ENCODE assay signal across 8 mouse cellular contexts in the genomic region with DNA sequence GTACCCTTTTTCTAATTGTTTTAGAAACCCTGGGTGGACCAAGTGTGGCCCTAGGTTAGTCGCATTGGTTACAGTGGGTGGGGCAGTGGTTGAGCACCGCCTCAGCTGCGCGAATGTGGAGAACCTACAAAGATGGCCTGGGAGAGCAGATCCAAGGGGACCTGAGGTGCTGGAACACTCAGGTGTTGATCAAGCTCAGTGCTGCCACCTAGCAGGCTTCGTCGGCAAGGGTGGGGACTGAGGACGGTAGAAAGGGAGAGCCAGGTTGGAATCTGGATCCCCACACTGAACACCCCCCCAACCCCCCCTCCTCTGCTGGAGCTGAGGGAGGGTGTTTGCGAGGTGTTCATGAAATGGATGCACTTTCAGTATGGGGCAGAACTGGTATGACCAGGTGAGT. TPM values are rescaled to one million over a fixed set of nuclear protein-coding genes. Genes with fewer than 3 reads are reported as not detected.
DNase-seq lines count a peak whose midpoint lies in the region; ATAC-seq lines count a peak whose summit lies in the region.

No protein-coding gene starts in this region.

- H3K27me3 ChIP-seq in hindbrain, embryonic 10.5 days (ENCODE audit: insufficient read depth, poor library complexity, severe bottlenecking), result peaks cover 78% of the 10 kb centered on the region
- H3K27me3 ChIP-seq in hindbrain, embryonic 13.5 days, result peaks cover 43% of the 10 kb centered on the region
- no peaks in the 10 kb centered on the region for H3K27me3 ChIP-seq in stomach, embryonic 16.5 days (ENCODE audit: control insufficient read depth, insufficient read depth, low read length)
- H3K27me3 ChIP-seq in heart, embryonic 12.5 days (replicated peaks), result peaks cover 79% of the 10 kb centered on the region

- no peak for ATAC-seq in hindbrain, embryonic 13.5 days (ENCODE audit: low FRiP score)
- ATAC-seq in stomach, embryonic 16.5 days (ENCODE audit: insufficient read depth, low FRiP score), result 0 out of 2 replicates have a peak, but pooled peaks have one; percentile 3
- ATAC-seq in heart, embryonic 12.5 days (ENCODE audit: insufficient number of reproducible peaks, low FRiP score), result no peak

- peak; percentile 52 for DNase-seq in hindbrain, embryonic 10.5 days (ENCODE audit: low spot score)
- DNase-seq in urinary bladder, postnatal 14 days (ENCODE audit: low spot score), result peak; percentile 56
- DNase-seq in urinary bladder, adult 18-20 months (ENCODE audit: low spot score in 2 of 2), result no peak
- DNase-seq in cerebellum, postnatal 36 days, result peak; percentile 50 to 58
- peak; percentile 78 to 79 for DNase-seq in kidney, postnatal 4 days

- 22% methylated on average over 8 of the region's 8 CpGs for WGBS in hindbrain, embryonic 10.5 days
- WGBS in hindbrain, embryonic 13.5 days, result 28% methylated on average over 8 of the region's 8 CpGs
- 13% methylated on average over 8 of the region's 8 CpGs for WGBS in stomach, embryonic 16.5 days
- 13% methylated on average over 8 of the region's 8 CpGs for WGBS in heart, embryonic 12.5 days

- no peaks in the 10 kb centered on the region for H3K36me3 ChIP-seq in hindbrain, embryonic 10.5 days
- H3K36me3 ChIP-seq in hindbrain, embryonic 13.5 days, result no peaks in the 10 kb centered on the region
- no peaks in the 10 kb centered on the region for H3K36me3 ChIP-seq in stomach, embryonic 16.5 days (ENCODE audit: control insufficient read depth, insufficient read depth, low read length)
- H3K36me3 ChIP-seq in heart, embryonic 12.5 days, result no peaks in the 10 kb centered on the region

- H3K4me1 ChIP-seq in hindbrain, embryonic 10.5 days (replicated peaks), result peaks cover 65% of the 10 kb centered on the region
- H3K4me1 ChIP-seq in hindbrain, embryonic 13.5 days (replicated peaks), result peaks cover 20% of the 10 kb centered on the region
- H3K4me1 ChIP-seq in stomach, embryonic 16.5 days (ENCODE audit: control insufficient read depth, insufficient read depth, low read length), result peaks cover 7% of the 10 kb centered on the region; the same call in 1 of the 2 replicates
- H3K4me1 ChIP-seq in heart, embryonic 12.5 days (replicated peaks), result peaks cover 10% of the 10 kb centered on the region

- no peak overlapping the region for H3K4me2 ChIP-seq in hindbrain, embryonic 13.5 days
- no peak overlapping the region for H3K4me2 ChIP-seq in stomach, embryonic 16.5 days (ENCODE audit: low read depth, low read length)
- H3K4me2 ChIP-seq in heart, embryonic 12.5 days, result no peak overlapping the region

- H3K9me3 ChIP-seq in hindbrain, embryonic 10.5 days, result no peaks in the 10 kb centered on the region
- no peaks in the 10 kb centered on the region for H3K9me3 ChIP-seq in hindbrain, embryonic 13.5 days
- H3K9me3 ChIP-seq in stomach, embryonic 16.5 days (replicated peaks; ENCODE audit: control insufficient read depth, low read length), result no peaks in the 10 kb centered on the region
- no peaks in the 10 kb centered on the region for H3K9me3 ChIP-seq in heart, embryonic 12.5 days (replicated peaks)

- H3K9ac ChIP-seq in hindbrain, embryonic 13.5 days, result no peak overlapping the region
- H3K9ac ChIP-seq in stomach, embryonic 16.5 days (ENCODE audit: low read length), result no peak overlapping the region
- no peak overlapping the region for H3K9ac ChIP-seq in heart, embryonic 12.5 days

- no peak overlapping the region for H3K27ac ChIP-seq in hindbrain, embryonic 10.5 days
- no peak overlapping the region for H3K27ac ChIP-seq in hindbrain, embryonic 13.5 days
- no peak overlapping the region for H3K27ac ChIP-seq in stomach, embryonic 16.5 days (ENCODE audit: low read length)
- no peak overlapping the region for H3K27ac ChIP-seq in heart, embryonic 12.5 days (ENCODE audit: poor library complexity, severe bottlenecking)

- no peak overlapping the region for H3K4me3 ChIP-seq in hindbrain, embryonic 10.5 days
- H3K4me3 ChIP-seq in hindbrain, embryonic 13.5 days, result no peak overlapping the region
- no peak overlapping the region for H3K4me3 ChIP-seq in stomach, embryonic 16.5 days (replicated peaks; ENCODE audit: low read length)
- no peak overlapping the region for H3K4me3 ChIP-seq in heart, embryonic 12.5 days

RNA-seq across cellular contexts. Expression of a gene that starts 22.8 kb away (rescaled TPM):
- 0.07 and 0.15 TPM in 2 replicates for polyA plus RNA-seq in hindbrain, embryonic 10.5 days (2016; fragmentation: Nextera tagmentation; extraction: Ambion mirVana)
- polyA plus RNA-seq in hindbrain, embryonic 13.5 days (2015; fragmentation: Nextera tagmentation; extraction: Ambion mirVana), result 0.09 TPM in 1 of 2 replicates, not detected in the other
- polyA plus RNA-seq in stomach, embryonic 16.5 days (2015; fragmentation: Nextera tagmentation; extraction: Ambion mirVana), result 0.49 and 1.5 TPM in 2 replicates
- polyA plus RNA-seq in heart, embryonic 12.5 days (2016; fragmentation: Nextera tagmentation; extraction: Ambion mirVana), result not detected in 2 replicates

RNA-seq across cellular contexts. Expression of a gene that starts 47.7 kb away (rescaled TPM):
- 319 and 334 TPM in 2 replicates for polyA plus RNA-seq in hindbrain, embryonic 10.5 days (2016; fragmentation: Nextera tagmentation; extraction: Ambion mirVana)
- polyA plus RNA-seq in hindbrain, embryonic 13.5 days (2015; fragmentation: Nextera tagmentation; extraction: Ambion mirVana), result 314 and 317 TPM in 2 replicates
- 211 and 213 TPM in 2 replicates for polyA plus RNA-seq in stomach, embryonic 16.5 days (2015; fragmentation: Nextera tagmentation; extraction: Ambion mirVana)
- 211 and 213 TPM in 2 replicates for polyA plus RNA-seq in heart, embryonic 12.5 days (2016; fragmentation: Nextera tagmentation; extraction: Ambion mirVana)

Comparison
In these comparisons a context has a peak if more than half of its experiments do, and no peak if none do; other contexts are left out.
1. DNase-seq: peak in hindbrain, embryonic 10.5 days (single experiment), urinary bladder, postnatal 14 days (single experiment), cerebellum, postnatal 36 days (2 of 2) and kidney, postnatal 4 days (2 of 2); none in urinary bladder, adult 18-20 months (0 of 2).